Mouse (Mus musculus) forebrain, embryonic 12.5 days (tissue): ENCODE data around the gene L3mbtl2. TPM values are rescaled to one million over a fixed set of nuclear protein-coding genes. Genes with fewer than 3 reads are reported as not detected.

Source experiments
- ATAC-seq: fragments of 200-750 bp; cut with Nextera tagmentation; 2 replicates; pipeline ENCODE4 v1.8.0; 2017; ENCODE audit warnings: moderate TSS enrichment; ENCODE audit not compliant: low FRiP score
- H3K27ac ChIP-seq: fragments of 300-500 bp; sonication (generic); 2 replicates; pipeline ENCODE4 v1.5.1; 2016; ENCODE audit warnings: mild to moderate bottlenecking
- H3K27me3 ChIP-seq: fragments of 300-500 bp; sonication (generic); 2 replicates; pipeline ENCODE4 v1.6.1; 2016; ENCODE audit warnings: mild to moderate bottlenecking
- H3K36me3 ChIP-seq: fragments of 300-500 bp; sonication (generic); replicated peaks from 2 replicates; pipeline ENCODE4 v1.6.1; 2016; ENCODE audit warnings: mild to moderate bottlenecking
- H3K4me1 ChIP-seq: fragments of 300-500 bp; sonication (generic); 2 replicates; pipeline ENCODE4 v1.6.1; 2016
- H3K4me2 ChIP-seq: fragments of 300-500 bp; sonication (generic); 2 replicates; pipeline ENCODE4 v1.6.1; 2016; ENCODE audit warnings: mild to moderate bottlenecking, moderate library complexity
- H3K4me3 ChIP-seq: fragments of 300-500 bp; sonication (generic); replicated peaks from 2 replicates; pipeline ENCODE4 v1.5.1; 2016; ENCODE audit warnings: mild to moderate bottlenecking
- H3K9ac ChIP-seq: fragments of 300-500 bp; sonication (generic); 2 replicates; pipeline ENCODE4 v1.6.1; 2016; ENCODE audit warnings: mild to moderate bottlenecking
- H3K9me3 ChIP-seq: fragments of 300-500 bp; sonication (generic); 2 replicates; pipeline ENCODE4 v1.6.1; 2016
- WGBS: fragments of 180-500 bp; shearing (Covaris S2); methylation state at CpG from one replicate; pipeline ENCODE4 v1.1.7; 2016; 5-methylcytosine and 5-hydroxymethylcytosine counted together
- polyA plus RNA-seq: library from polyadenylated mRNA; unstranded; fragments of >200 nt; fragmentation: Nextera tagmentation; extraction: Ambion mirVana; gene quantifications from 2 replicates; pipeline ENCODE4 v1.2.1, GENCODE M21; 2016

L3mbtl2 gene
- polyA plus RNA-seq, 1 experiment from 2014 or later, result 36.8 TPM

GRCm38 (mm10) chr15:81718336-81719138, 54.8 kb downstream of the L3mbtl2 start:
- Histone ChIP-seq H3K9me3 (no peaks in the 10 kb centered on the region), H3K9ac (no peak overlapping the region), H3K36me3 (peaks cover 95% of the 10 kb centered on the region), H3K4me2 (no peak overlapping the region), H3K27me3 (no peaks in the 10 kb centered on the region), H3K4me1 (peaks cover 13% of the 10 kb centered on the region), H3K4me3 (no peak overlapping the region), H3K27ac (peak overlapping the region; percentile 83)
- WGBS, result 84% methylated on average over 9 of the region's 9 CpGs
- ATAC-seq, result peak; percentile 86

DNA sequence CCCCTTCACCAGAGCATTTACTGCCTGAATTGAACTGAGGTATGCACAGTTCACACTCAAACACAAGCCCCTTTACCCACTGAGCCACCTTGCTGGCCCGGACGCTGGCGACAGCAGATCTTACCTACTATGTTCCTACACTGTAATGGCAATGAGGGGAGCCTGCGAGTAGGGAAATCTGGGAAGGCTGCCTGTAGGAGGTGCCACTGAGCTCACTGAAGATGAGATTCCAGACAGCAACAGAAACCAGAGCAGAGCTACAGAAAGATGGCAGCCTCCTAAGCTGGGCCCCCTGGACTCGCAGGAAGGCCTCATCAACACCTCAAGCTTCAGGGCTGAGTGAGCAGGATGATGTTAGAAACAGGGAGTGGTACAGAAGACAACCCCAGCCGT, 55.4 kb downstream of the L3mbtl2 start:
- 91% methylated on average over 6 of the region's 6 CpGs for WGBS
- peak overlapping the region; percentile 83 for H3K27ac ChIP-seq
- peaks cover 13% of the 10 kb centered on the region for H3K4me1 ChIP-seq
- H3K9ac ChIP-seq, result no peak overlapping the region
- H3K27me3 ChIP-seq, result no peaks in the 10 kb centered on the region
- H3K4me3 ChIP-seq, result no peak overlapping the region
- peaks cover 94% of the 10 kb centered on the region for H3K36me3 ChIP-seq
- H3K4me2 ChIP-seq, result no peak overlapping the region
- H3K9me3 ChIP-seq, result no peaks in the 10 kb centered on the region
- ATAC-seq, result no peak

GRCm38 (mm10) chr15:81722361-81722760, 58.7 kb downstream of the L3mbtl2 start:
- ATAC-seq, result no peak
- Histone ChIP-seq H3K27me3 (no peaks in the 10 kb centered on the region), H3K4me3 (no peak overlapping the region), H3K4me1 (peaks cover 18% of the 10 kb centered on the region), H3K4me2 (no peak overlapping the region), H3K27ac (no peak overlapping the region), H3K36me3 (peaks cover 84% of the 10 kb centered on the region), H3K9me3 (no peaks in the 10 kb centered on the region), H3K9ac (no peak overlapping the region)
- 96% methylated on average over 5 of the region's 5 CpGs for WGBS

GRCm38 (mm10) chr15:81723653-81724052, 60.0 kb downstream of the L3mbtl2 start:
- Histone ChIP-seq H3K4me1 (peaks cover 22% of the 10 kb centered on the region), H3K4me3 (no peak overlapping the region), H3K9me3 (no peaks in the 10 kb centered on the region), H3K36me3 (peaks cover 72% of the 10 kb centered on the region), H3K27me3 (no peaks in the 10 kb centered on the region), H3K4me2 (no peak overlapping the region), H3K27ac (no peak overlapping the region), H3K9ac (no peak overlapping the region)
- WGBS, result 96% methylated on average over 11 of the region's 11 CpGs
- no peak for ATAC-seq

DNA sequence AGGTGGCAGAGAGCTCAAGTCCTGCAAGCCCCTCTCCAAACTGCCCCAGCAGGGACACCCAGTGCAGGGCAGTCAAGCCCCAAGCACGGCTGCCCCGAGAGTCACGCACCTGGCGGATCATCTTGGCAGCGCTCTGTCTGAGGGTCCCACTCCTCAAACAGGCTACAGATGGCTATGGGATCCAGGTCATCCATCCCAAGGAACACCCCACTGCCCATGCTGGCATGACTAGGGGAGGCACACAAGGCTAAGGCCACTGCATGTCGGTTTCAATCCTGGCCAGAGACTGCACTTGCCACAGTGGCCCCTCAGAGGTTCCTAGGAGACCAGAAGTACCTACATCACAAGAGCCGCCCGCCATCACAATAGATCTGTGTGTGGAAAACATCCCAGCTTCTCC, 62.3 kb downstream of the L3mbtl2 start:
- Histone ChIP-seq H3K27me3 (no peaks in the 10 kb centered on the region), H3K9me3 (no peaks in the 10 kb centered on the region), H3K4me3 (no peak overlapping the region), H3K9ac (no peak overlapping the region), H3K36me3 (peaks cover 49% of the 10 kb centered on the region), H3K4me2 (no peak overlapping the region), H3K27ac (no peak overlapping the region), H3K4me1 (peaks cover 22% of the 10 kb centered on the region)
- no peak for ATAC-seq
- WGBS, result 94% methylated on average over 8 of the region's 8 CpGs

- peak overlapping the region; percentile 97 for H3K9ac ChIP-seq
- H3K36me3 ChIP-seq, result peaks cover 17% of the 10 kb centered on the region
- peak overlapping the region; percentile 76 for H3K27ac ChIP-seq
- H3K4me3 ChIP-seq, result peak overlapping the region; percentile 99
- H3K27me3 ChIP-seq, result no peaks in the 10 kb centered on the region
- H3K4me2 ChIP-seq, result peak overlapping the region; percentile 89
- peaks cover 22% of the 10 kb centered on the region for H3K4me1 ChIP-seq
- H3K9me3 ChIP-seq, result no peaks in the 10 kb centered on the region
- peak; percentile 67 for ATAC-seq
- under 1% methylated on average over 49 of the region's 49 CpGs for WGBS
These were observed 65.6 kb downstream of the L3mbtl2 start for GRCm38 (mm10) chr15:81729241-81729791.

GRCm38 (mm10) chr15:81729792-81730635, 66.3 kb downstream of the L3mbtl2 start:
- Histone ChIP-seq H3K4me1 (peaks cover 22% of the 10 kb centered on the region), H3K4me3 (peak overlapping the region; percentile 99), H3K9ac (peak overlapping the region; percentile 97), H3K27ac (peak overlapping the region; percentile 76), H3K4me2 (peak overlapping the region; percentile 89), H3K9me3 (no peaks in the 10 kb centered on the region), H3K27me3 (no peaks in the 10 kb centered on the region), H3K36me3 (peaks cover 15% of the 10 kb centered on the region)
- ATAC-seq, result peak; percentile 99
- WGBS, result 5% methylated on average over 41 of the region's 41 CpGs

- WGBS, result 61% methylated on average over 3 of the region's 3 CpGs
- no peak for ATAC-seq
- Histone ChIP-seq H3K9ac (no peak overlapping the region), H3K27ac (no peak overlapping the region), H3K4me3 (no peak overlapping the region), H3K4me1 (no peaks in the 10 kb centered on the region), H3K27me3 (no peaks in the 10 kb centered on the region), H3K36me3 (no peaks in the 10 kb centered on the region), H3K4me2 (no peak overlapping the region), H3K9me3 (no peaks in the 10 kb centered on the region)
These were observed 71.4 kb downstream of the L3mbtl2 start for GRCm38 (mm10) chr15:81735075-81735474.

Other genes starting within 250 kb of the L3mbtl2 start
- 559 and 579 TPM in 2 replicates for gene Rbx1, start 197.6 kb upstream of the L3mbtl2 start, polyA plus RNA-seq
- gene Ep300, start 78.5 kb upstream of the L3mbtl2 start, polyA plus RNA-seq, result 26.0 and 27.2 TPM in 2 replicates
- gene Chadl, start 33.4 kb downstream of the L3mbtl2 start, polyA plus RNA-seq, result 5.0 TPM in 2 replicates
- gene Zc3h7b, start 81.2 kb downstream of the L3mbtl2 start, polyA plus RNA-seq, result 45.8 and 51.3 TPM in 2 replicates
- 166 and 174 TPM in 2 replicates for gene Rangap1, start 81.6 kb downstream of the L3mbtl2 start, polyA plus RNA-seq
- 25.8 and 27.2 TPM in 2 replicates for gene Tef, start 138.5 kb downstream of the L3mbtl2 start, polyA plus RNA-seq
- 24.4 and 24.8 TPM in 2 replicates for gene Tob2, start 194.9 kb downstream of the L3mbtl2 start, polyA plus RNA-seq
- gene Phf5a, start 208.0 kb downstream of the L3mbtl2 start, polyA plus RNA-seq, result 138 and 140 TPM in 2 replicates
- 184 and 185 TPM in 2 replicates for gene Aco2, start 208.4 kb downstream of the L3mbtl2 start, polyA plus RNA-seq